Mouse (Mus musculus) kidney, postnatal 25 days (tissue): ENCODE results near the gene Gm49711.

Experiments
- DNase-seq, 2 experiments: peaks; one replicate each; pipeline ENCODE4 v3.0.0; 2021; ENCODE audit warnings: mixed read lengths in 2 of 2

The Gm49711 gene

GRCm38 (mm10) chr16:92127226-92127625 lies 69.1 kb downstream of the Gm49711 start:
- DNase-seq = peak in 1 of 2 experiments; percentile 17

DNA sequence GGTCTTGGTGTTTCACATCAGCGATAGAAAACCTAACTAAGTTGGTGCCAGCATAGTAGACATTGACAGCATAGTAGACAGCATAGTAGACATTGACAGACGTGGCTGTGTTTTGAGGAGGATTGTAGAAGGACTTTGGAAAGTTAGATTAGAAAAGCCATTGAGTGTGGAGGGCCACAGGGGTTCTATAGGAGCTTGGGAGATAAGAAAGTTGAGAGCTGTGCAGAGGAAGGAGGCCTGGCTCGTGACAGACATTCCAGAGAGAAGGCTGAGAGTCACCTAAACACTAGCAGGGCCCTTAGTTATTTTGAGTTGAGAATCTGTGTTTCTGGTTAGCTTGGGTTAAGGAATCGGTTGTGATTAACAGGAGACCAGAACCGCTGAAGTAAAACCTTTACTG lies 69.5 kb downstream of the Gm49711 start:
- peak in 1 of 2 experiments; percentile 7 for DNase-seq

DNA sequence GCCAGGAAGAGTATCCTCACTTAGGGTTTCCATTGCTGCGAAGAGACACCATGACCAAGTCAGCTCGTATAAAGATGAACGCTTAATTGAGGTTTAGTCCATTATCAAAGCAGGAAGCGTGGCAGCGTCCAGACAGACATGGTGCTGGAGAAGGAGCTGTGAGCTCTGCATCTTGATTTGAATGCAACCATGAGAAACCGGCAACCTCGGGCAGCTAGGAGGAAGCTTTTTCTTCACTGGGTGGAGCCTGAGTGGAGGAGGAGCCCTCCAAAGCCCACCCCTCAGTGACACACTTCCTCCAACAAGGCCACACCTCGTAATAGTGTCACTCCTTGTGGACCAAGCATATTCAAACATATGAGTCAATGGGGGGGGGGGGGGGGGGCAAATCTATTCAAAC lies 71.7 kb downstream of the Gm49711 start:
- no peak for DNase-seq

DNA sequence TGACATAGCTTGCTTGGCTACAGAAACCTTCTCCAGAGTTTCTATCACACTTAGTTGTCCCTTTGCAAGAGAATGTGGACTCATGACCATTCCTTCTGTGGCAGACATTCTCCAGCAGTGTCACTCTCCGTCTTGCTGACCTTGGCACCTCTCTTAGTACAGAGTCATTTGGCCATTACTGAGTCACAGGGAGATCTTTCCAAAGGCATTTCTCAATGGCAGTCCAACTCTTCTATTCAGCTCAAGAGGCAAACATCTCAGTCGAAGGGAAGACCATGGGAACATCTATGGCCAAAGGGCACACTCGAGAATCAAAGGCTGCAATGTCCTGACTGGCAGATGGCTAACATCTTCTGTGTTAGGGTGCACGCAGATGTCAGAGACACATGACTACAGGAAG lies 74.4 kb downstream of the Gm49711 start:
- no peak for DNase-seq

DNA sequence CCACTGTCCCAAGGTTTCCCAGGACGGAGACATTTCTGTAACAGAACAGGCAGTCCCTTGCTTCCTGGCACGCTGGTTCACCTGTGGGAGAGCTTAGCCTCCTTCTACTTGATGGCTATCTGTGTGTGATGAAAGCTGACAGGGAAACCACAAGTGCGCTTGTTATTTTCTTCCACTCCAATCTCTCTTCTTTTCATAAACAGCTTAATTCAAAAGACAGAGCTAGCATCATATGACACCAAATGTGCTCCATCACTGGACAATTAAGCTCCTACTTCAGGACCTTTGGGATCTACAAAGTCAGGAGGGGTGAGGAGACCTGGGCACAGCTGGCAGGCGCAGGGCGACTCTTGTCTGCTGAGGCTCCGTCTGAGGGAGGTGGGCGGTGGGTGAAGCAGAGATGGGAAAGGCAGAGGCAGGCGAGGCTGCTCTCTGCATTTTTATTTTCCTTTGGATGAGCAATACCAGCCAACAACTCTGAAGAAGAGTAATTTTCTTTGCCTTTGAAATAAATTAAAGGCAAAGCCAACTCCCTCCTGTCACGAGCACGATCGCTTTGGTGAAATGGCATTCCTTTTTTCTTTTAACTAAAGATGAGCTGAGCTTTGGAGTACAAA lies 76.1 kb downstream of the Gm49711 start:
- DNase-seq = no peak

- DNase-seq = no peak
Measured at GRCm38 (mm10) chr16:92136275-92136674, 78.2 kb downstream of the Gm49711 start.

- DNase-seq = peak in 1 of 2 experiments; percentile 12
Measured at GRCm38 (mm10) chr16:92139386-92140261, 81.5 kb downstream of the Gm49711 start.

GRCm38 (mm10) chr16:92140328-92140727 lies 82.2 kb downstream of the Gm49711 start:
- no peak for DNase-seq

DNA sequence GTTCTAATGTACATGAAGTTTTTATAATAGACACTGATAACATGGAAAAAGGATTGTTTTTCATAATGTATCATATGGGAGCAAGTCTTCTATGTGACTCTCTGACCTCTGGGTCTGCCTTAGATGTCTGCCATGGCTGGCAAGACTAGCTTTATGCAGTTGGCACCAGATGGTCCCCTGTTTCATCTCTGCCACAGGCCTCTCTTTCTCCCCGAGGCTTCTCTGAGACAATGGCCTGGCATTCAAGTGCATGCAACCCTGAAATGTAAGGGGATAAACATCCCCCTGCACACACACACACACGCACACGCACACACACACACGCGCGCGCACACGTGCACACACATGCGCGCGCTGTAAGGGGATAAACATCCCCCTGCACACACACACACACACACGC lies 82.9 kb downstream of the Gm49711 start:
- no peak for DNase-seq

DNA sequence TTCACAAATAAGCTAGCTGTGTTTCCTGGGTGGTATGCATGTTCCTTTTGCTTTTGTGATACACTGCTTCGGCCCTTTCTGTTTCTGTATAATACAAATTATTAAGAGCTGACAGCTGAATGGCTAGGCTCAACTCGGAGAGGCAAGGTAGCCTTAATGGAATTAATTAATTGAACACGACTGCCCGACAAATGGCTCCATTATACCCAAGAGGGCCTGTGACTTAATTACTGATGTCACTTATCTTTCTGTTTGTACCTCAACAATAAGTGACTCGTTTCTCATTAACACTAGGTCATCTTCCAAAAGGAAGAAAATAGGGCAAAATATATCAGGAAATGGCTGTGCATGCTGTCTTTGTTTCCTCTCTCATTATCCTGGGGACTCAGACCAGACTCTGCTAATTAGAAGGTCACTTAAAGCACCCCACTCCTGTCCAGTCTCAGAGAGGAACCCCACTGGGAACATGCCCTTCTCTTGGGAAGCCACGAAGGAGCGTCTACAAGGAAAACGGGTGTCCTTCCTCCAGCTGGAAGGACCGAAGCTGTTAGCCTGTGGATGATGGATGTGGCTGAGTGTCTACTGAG lies 84.4 kb downstream of the Gm49711 start:
- no peak for DNase-seq

DNA sequence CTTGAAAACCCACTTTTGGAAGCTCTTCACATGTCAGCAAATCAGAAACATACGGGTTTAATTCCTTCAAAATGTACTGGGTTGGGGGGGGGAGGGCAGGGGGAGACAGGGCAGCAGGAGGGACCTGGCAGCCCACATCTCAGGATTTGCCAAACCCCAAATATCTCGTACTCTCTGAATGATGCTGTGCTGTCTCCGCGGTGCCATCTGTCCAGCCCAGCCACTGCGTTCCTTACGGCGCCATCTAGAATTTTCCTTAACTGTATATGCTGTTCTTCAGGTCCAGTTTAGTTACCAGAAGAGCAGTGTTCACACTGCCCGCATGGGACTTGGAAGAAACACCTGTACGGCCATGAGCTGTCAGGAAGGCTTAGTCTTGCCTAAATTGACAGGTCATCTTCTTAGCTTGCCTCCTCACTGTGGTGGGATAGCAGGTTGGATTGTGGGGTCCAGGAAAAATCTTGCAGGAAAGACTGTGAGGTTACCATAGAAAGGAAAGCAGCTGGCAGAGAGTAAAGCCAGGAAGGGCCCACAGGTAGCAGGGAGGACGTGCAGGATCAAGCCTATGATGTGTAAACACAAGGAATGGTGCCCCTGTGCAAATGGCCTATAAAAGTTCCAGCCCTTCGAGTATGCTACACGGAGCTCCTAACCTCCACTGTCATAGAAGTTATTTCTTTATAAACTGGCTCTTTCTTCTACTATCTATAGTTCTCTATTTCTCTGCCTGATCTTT lies 89.7 kb downstream of the Gm49711 start:
- no peak for DNase-seq

DNA sequence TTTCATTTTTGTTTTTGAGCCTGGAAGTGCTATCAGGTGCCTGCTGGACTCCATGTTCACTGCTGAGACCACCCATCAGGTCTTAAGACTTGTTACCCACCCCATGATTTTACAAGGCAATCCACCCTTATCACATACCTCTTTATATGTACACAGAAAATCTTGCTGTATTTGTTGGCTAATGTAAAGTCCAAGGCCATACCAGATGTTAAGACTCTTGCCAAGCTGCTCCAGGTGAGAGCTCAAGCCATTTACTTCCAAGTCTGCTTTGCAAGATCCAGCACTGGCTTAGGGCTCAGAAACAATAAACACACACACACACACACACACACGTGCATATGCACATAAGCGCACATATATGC lies 90.2 kb downstream of the Gm49711 start:
- DNase-seq = no peak

DNA sequence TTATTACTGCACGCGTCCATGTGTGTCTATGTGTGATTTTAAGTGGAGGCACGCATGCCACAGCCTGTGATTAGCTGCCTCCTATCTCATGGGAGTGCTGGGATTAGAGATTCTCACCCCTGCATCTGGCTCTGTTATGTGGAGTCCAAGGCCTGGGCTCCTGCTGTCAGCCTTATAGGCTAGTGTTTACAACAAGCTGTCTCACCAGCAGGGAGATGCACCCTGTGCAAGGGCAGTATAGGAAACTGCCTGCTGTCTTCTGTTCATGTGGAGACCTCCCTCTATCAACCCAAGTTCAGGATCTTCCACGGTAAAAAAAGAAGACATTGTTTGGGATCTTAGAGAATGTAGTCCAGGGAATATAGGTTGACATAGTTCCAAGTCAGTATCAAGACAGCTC lies 92.9 kb downstream of the Gm49711 start:
- no peak for DNase-seq

- DNase-seq = peak; percentile 56 to 69
Measured at GRCm38 (mm10) chr16:92158021-92158455, 99.9 kb downstream of the Gm49711 start.

GRCm38 (mm10) chr16:92158461-92159091 lies 100.5 kb downstream of the Gm49711 start:
- peak; percentile 78 to 89 for DNase-seq

DNA sequence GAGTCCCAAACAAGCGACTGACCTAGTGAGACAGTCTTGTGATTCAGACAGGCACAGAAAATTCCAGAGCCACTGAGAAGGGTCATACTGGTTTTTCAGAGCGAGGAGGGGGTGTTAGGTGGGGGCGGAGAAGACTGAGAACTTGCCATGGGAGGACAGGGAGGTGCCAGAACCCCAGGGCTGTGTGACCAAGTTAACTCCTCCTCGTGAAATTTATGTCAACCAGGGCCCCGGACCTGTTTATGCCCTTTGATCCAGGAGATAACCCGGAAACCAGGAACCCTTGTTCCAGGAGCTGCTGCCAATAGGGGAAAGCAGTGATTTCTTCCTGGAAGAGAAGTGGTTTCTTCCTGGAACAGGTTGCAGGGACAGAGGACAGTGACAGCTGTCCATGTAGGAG lies 101.0 kb downstream of the Gm49711 start:
- DNase-seq = peak; percentile 29 to 62

GRCm38 (mm10) chr16:92162289-92162688 lies 104.2 kb downstream of the Gm49711 start:
- DNase-seq = no peak

GRCm38 (mm10) chr16:92163545-92163944 lies 105.4 kb downstream of the Gm49711 start:
- DNase-seq = no peak

- DNase-seq = peak; percentile 41 to 52
Measured at GRCm38 (mm10) chr16:92176052-92176451, 117.9 kb downstream of the Gm49711 start.

- peak; percentile 19 to 46 for DNase-seq
Measured at GRCm38 (mm10) chr16:92177718-92178117, 119.6 kb downstream of the Gm49711 start.

DNA sequence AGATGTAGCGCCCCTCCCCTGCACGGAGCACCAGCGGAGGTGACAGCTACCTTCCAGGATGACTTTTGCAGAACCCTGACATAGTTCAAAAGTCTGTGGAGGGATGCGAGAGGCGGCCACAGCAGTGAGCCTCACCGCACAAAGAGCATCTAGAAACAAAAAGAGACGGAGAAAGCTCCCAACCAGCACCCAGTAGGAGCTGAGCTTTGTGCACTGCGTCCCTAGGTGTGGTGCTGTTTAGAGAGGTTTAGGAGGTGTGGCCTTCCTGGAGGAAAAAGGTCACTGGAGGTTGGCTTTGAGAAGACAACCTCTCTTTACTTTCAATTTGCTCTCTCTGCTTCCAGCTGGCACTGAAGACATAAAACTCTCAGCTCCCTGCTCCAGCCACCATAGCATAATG lies 121.2 kb downstream of the Gm49711 start:
- DNase-seq = no peak

DNA sequence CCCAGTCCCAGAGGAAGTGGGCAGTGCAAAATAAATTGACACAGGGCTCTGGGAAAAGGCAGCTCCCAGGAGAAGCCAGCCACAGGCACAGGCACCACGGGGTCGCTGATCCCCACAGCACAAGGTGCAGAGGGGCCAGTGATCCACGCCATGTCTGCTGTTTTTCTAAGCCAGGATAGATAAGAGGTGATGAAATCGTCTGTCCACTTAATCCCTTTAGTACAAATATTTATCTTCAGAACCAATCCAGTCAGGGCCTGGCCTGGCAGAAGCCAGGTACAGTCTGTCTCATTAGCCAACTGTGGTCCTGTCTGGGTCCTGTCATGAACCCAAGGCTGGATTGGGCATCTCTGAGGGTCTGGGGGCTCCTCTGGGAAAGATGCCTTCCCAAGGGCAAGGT lies 125.4 kb downstream of the Gm49711 start:
- no peak for DNase-seq

- no peak for DNase-seq
Measured at GRCm38 (mm10) chr16:92190603-92191002, 132.5 kb downstream of the Gm49711 start.
